Mouse (Mus musculus): Measurements from ENCODE around the gene Plekhg1. TPM values are rescaled to one million over a fixed set of nuclear protein-coding genes. Genes with fewer than 3 reads are reported as not detected.

Gene Plekhg1
- polyA plus RNA-seq, 1 experiment, result 8.7 TPM

DNA sequence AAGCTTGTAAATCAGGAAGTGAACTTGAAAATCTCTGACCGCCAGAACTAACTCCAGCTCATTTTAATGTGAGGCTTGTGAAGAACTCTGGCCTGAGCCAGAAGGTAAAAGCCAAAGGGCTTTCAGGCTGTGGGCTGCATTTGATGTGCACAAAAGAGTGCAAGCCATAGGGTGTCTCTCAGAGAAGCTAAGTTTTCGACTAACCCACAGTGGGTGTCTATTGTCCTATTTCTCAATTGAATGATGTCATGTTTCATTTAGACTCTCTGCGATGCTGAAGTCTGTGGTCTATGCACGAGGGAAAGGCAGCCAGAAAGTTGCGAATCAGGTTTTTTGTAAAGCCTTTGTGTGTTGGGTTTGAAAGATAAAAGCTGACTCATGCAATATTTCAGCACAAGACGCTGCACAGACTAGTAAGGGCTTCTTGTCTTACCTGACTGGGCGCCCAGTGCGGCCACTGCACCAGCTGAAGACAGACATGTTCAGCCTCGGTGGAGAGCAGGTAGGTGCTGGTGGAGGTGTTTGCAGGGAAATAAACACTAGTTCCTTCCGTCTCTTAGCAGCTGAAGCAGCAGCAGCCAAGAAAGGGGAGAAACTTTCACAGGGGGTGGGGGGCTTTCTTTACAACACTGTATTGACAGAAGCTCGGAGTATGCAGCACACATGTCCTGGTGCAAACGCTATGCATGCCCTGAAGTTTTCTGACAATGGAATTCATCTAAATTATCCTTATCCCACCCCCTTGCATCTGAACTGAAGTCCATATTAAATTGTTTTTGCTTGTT, 123.4 kb downstream of the Plekhg1 start:
- Histone ChIP-seq H3K4me3 (ENCODE audit: insufficient read depth, low read length) (no peak overlapping the region), H3K27ac (ENCODE audit: insufficient read depth, low read length) (peak overlapping the region; percentile 5; the same call in 1 of the 2 replicates), H3K4me1 (ENCODE audit: control insufficient read depth, insufficient read depth, low read length) (no peaks in the 10 kb centered on the region)
- TF ChIP-seq CTCF (IDR thresholded peaks at IDR 0.05; ENCODE audit: borderline replicate concordance, insufficient read depth, low read length), result no peak
- TF ChIP-seq POLR2A (IDR thresholded peaks at IDR 0.05; ENCODE audit: low read depth, low read length), result no peak

DNA sequence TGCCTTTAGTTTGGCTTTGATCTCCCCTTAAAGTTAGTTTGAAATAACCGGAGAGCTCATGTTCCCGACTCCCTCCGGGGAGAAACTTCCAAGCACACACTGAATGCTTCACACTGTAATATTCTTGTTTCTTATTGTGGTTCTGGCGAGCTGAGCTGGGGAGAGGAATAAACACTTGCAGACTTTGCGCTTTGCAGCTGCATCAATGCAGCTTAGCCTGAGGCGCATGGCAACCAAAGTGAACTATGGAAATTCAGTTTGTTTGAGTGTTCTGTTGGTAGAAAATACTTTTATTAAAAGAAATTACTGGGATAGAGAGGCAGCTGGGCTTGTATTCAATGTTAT, 124.0 kb downstream of the Plekhg1 start:
- TF ChIP-seq POLR2A (IDR thresholded peaks at IDR 0.05; ENCODE audit: low read depth, low read length) (no peak), CTCF (IDR thresholded peaks at IDR 0.05; ENCODE audit: borderline replicate concordance, insufficient read depth, low read length) (no peak)
- no peaks in the 10 kb centered on the region for H3K4me1 ChIP-seq (ENCODE audit: control insufficient read depth, insufficient read depth, low read length)
- no peak overlapping the region for H3K27ac ChIP-seq (ENCODE audit: insufficient read depth, low read length)
- no peak overlapping the region for H3K4me3 ChIP-seq (ENCODE audit: insufficient read depth, low read length)

- Histone ChIP-seq H3K4me1 (ENCODE audit: control insufficient read depth, insufficient read depth, low read length) (no peaks in the 10 kb centered on the region), H3K27ac (ENCODE audit: insufficient read depth, low read length) (no peak overlapping the region), H3K4me3 (ENCODE audit: insufficient read depth, low read length) (no peak overlapping the region)
- TF ChIP-seq POLR2A (IDR thresholded peaks at IDR 0.05; ENCODE audit: low read depth, low read length) (no peak), CTCF (IDR thresholded peaks at IDR 0.05; ENCODE audit: borderline replicate concordance, insufficient read depth, low read length) (no peak)
Measured at GRCm38 (mm10) chr10:3867298-3867697, 127.1 kb downstream of the Plekhg1 start.

DNA sequence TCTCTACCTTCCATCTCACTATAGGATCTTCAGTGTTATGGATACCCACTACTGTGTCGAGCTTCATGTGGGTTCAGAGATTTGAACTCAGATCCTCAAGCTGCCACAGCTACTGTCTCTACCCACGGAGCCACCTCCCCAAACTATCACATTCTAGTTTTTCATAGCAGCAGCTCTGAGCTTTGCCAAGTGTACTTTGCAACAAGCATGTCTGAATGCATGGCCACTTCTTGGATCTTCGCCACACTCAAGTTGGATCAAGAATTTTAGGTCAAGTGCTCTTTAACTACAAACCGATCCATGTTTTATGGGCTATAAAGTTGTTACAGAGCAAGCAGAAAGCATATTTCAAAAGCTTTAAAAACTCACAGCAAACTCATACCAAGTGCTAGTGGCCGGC, 130.7 kb downstream of the Plekhg1 start:
- Histone ChIP-seq H3K4me1 (ENCODE audit: control insufficient read depth, insufficient read depth, low read length) (no peaks in the 10 kb centered on the region), H3K4me3 (ENCODE audit: insufficient read depth, low read length) (no peak overlapping the region), H3K27ac (ENCODE audit: insufficient read depth, low read length) (no peak overlapping the region)
- no peak for TF ChIP-seq POLR2A (IDR thresholded peaks at IDR 0.05; ENCODE audit: low read depth, low read length)

DNA sequence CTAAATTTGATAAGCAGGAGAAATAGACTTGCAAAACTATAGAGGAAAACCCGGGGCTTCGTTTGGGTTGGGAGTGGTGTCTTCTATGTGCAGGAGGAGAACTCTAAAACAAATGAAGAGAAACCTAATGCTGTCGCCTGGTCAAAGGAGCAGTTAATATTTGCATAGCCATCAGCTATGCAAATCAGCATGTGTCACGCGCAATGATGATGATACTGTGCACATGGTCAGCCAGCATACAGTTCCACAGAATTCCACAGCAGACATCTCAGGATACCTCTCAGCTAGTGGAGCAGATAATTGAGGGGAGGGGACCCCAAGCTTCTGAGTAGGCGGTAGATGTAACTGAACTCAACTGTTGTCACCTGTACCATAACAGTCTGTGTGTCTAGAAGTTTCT, 133.3 kb downstream of the Plekhg1 start:
- no peak for TF ChIP-seq POLR2A (IDR thresholded peaks at IDR 0.05; ENCODE audit: low read depth, low read length)
- TF ChIP-seq CTCF (IDR thresholded peaks at IDR 0.05; ENCODE audit: borderline replicate concordance, insufficient read depth, low read length), result no peak
- Histone ChIP-seq H3K4me1 (ENCODE audit: control insufficient read depth, insufficient read depth, low read length) (no peaks in the 10 kb centered on the region), H3K4me3 (ENCODE audit: insufficient read depth, low read length) (no peak overlapping the region)

DNA sequence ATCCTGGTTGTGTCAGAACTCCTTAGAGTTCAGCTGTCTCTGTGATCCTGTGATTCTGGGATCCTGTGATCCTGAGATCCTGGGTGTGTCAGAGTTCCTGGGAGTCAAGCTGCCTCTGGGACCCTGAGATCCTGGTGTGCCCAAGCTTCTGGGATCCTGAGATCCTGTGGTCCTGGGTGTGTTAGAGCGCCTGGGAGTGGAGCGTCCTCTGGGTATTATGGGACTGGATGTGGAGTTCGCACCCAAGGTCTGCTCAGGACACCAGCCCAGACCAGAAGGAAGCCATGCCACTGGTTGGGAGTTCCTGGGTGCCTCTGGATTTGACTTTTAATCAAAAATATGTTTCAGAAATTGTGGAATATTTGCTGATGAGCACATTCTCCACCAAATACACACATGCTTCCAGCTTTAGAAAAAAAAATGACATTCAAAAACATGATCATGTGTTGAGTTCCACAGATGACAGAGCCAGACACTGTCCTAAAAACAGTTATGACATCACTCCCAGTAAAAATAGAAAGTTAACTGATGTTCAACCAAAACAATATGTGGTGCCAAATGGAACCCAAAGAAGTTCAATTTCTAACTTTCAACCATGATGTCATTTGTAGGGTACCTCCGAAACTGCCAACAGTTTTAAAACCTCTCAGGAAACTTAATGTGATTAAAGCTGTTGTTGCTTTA, 137.8 kb downstream of the Plekhg1 start:
- Histone ChIP-seq H3K4me1 (ENCODE audit: control insufficient read depth, insufficient read depth, low read length) (no peaks in the 10 kb centered on the region), H3K27ac (ENCODE audit: insufficient read depth, low read length) (no peak overlapping the region)

More for the DNA sequence above, 133.3 kb downstream of the Plekhg1 start:
- H3K27ac ChIP-seq (ENCODE audit: insufficient read depth, low read length), result no peak overlapping the region

DNA sequence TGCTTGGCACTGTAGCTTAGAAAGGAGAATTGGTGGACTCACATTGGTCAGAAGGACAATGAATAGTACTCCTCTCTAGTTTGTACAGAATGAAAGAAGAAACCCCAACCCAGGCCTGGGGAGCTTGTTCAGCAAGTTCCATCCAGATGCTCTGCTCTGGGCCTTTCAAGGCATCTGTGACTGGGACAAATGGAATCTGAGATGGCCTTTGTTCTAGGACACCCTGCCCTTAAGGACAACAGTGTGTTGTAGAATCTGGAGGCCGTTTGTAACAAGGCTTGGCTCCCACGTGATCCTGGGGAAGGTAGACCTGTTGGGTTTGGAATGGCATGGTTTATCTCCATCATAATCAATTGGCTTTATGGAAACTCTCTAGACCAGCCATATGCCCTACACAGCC, 141.0 kb downstream of the Plekhg1 start:
- TF ChIP-seq POLR2A (IDR thresholded peaks at IDR 0.05; ENCODE audit: low read depth, low read length) (no peak), CTCF (IDR thresholded peaks at IDR 0.05; ENCODE audit: borderline replicate concordance, insufficient read depth, low read length) (no peak)
- no peak overlapping the region for H3K4me3 ChIP-seq (ENCODE audit: insufficient read depth, low read length)
- H3K4me1 ChIP-seq (ENCODE audit: control insufficient read depth, insufficient read depth, low read length), result no peaks in the 10 kb centered on the region
- H3K27ac ChIP-seq (ENCODE audit: insufficient read depth, low read length), result no peak overlapping the region

More for the DNA sequence above, 137.8 kb downstream of the Plekhg1 start:
- TF ChIP-seq POLR2A (IDR thresholded peaks at IDR 0.05; ENCODE audit: low read depth, low read length) (no peak), CTCF (IDR thresholded peaks at IDR 0.05; ENCODE audit: borderline replicate concordance, insufficient read depth, low read length) (no peak)
- H3K4me3 ChIP-seq (ENCODE audit: insufficient read depth, low read length), result no peak overlapping the region

DNA sequence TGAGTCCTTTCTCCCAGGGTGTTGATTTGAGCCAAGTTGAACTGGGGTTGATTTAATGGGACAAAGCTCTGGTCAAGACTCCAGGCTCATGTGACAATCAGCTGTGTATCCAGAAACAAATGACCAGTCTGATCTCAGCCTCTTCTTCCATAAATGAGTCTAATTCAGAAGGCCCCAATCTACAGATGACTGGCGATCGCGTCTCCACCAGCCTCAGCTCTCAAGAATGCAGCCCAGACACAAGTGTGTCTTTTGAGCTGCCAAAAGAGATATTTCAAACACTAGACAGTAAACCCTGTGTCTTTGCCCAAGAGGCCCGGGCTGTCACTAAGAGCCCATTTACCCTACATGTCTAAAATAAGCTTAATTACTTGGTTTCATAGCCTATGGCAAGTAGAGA, 148.3 kb downstream of the Plekhg1 start:
- Histone ChIP-seq H3K4me3 (ENCODE audit: insufficient read depth, low read length) (no peak overlapping the region), H3K27ac (ENCODE audit: insufficient read depth, low read length) (no peak overlapping the region), H3K4me1 (ENCODE audit: control insufficient read depth, insufficient read depth, low read length) (no peaks in the 10 kb centered on the region)
- TF ChIP-seq POLR2A (IDR thresholded peaks at IDR 0.05; ENCODE audit: low read depth, low read length), result no peak
- TF ChIP-seq CTCF (IDR thresholded peaks at IDR 0.05; ENCODE audit: borderline replicate concordance, insufficient read depth, low read length), result no peak

DNA sequence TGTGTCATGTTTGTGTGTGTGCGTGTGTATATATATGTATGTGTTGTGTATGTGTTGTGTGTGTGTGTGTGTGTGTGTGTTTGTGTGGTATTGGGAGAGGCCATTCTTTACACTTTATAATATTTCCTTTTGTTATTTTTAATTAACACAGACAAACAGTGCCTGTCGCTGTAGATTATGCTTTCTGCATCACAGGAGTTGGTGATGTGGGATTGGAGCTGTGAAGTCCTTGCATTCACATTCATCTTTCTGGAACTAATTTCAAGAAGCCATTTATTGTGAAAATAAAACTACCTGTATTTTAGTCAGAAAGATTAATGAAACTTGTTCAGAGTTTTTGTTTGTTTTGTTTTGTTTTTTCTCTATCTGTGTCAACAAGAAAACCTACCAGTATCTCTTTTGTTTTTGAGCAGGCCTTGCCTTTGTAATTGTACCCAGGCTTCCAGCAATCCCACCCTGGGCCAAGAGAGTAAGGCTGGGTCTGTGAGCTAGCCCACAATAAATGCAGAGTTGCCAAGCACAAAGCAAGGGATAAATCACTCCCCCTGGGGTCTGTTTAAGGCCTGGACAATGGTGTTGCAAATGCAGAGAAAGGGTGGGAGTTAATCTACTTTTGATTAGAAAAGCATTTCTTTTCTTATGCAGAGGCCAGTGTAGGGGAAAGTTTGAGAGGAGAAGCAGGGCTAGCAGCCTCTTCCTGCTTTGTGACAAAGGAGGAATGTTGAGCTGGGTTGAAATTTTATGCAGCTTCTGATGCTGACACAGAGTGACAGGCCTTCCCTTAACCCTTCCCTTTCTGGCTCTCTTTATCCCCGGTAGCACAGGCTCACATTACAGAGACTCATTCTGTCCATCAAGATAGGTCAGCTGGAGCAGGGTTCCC, 151.5 kb downstream of the Plekhg1 start:
- no peak overlapping the region for H3K4me3 ChIP-seq (ENCODE audit: insufficient read depth, low read length)
- H3K27ac ChIP-seq (ENCODE audit: insufficient read depth, low read length), result no peak overlapping the region
- H3K4me1 ChIP-seq (ENCODE audit: control insufficient read depth, insufficient read depth, low read length), result no peaks in the 10 kb centered on the region; the same call in 1 of the 2 replicates
- TF ChIP-seq POLR2A (IDR thresholded peaks at IDR 0.05; ENCODE audit: low read depth, low read length) (no peak), CTCF (IDR thresholded peaks at IDR 0.05; ENCODE audit: borderline replicate concordance, insufficient read depth, low read length) (no peak)
